Mouse (Mus musculus) heart, adult 2 months (tissue): Measurements from ENCODE around the gene Snai3.

ENCODE experiments used
- CTCF ChIP-seq: fragments of 200-600 bp; IDR thresholded peaks from 2 replicates; pipeline ENCODE4 v1.8.1; 2022; ENCODE audit warnings: antibody characterized with exemption, mild to moderate bottlenecking, moderate library complexity
- POLR2A ChIP-seq: fragments of 200-500 bp; IDR thresholded peaks from 2 replicates; pipeline ENCODE4 v1.6.1; 2011; ENCODE audit warnings: mild to moderate bottlenecking, low read depth, low read length, control low read depth; ENCODE audit not compliant: insufficient read depth

DNA sequence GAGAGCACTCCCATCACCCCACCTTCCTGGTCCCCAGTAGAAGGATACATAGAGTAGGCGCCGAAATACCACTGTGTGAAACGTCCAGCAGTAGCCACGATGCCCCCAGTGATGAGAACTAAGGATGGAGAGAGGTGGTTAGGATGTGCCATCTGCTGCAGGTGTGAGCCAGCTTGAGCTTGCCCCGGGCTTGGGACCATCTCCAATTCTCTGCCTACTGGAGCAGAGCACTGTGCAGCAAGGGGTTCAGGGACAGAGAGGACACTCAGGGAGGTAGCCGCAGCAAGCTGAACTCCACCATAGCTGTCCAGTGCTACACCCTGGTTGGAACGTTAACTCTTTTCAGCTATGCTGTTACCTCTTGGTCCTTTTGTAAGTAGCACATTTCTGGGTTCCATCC, 32.9 kb downstream of the Snai3 start:
- TF ChIP-seq POLR2A: no peak
- TF ChIP-seq CTCF: no peak
